Mouse (Mus musculus) CH12.LX (cell line): ENCODE data around the gene Ffar2. TPM values are rescaled to one million over a fixed set of nuclear protein-coding genes. Genes with fewer than 3 reads are reported as not detected.

Experiments
- DNase-seq: peaks from one replicate; pipeline ENCODE4 v3.0.0-alpha.2; 2013; ENCODE audit errors: extremely low read depth
- H3K27ac ChIP-seq: 2 replicates; pipeline ENCODE4 v1.5.1; 2012; ENCODE audit warnings: low read depth, mild to moderate bottlenecking, control low read depth, moderate library complexity; ENCODE audit not compliant: insufficient read depth
- H3K27me3 ChIP-seq: replicated peaks from 2 replicates; pipeline ENCODE3; 2012; ENCODE audit warnings: inconsistent platforms
- H3K36me3 ChIP-seq, 2 experiments: replicated peaks in 1 of 2; 2 replicates each; pipeline versions ENCODE3 to v1.6.1; 2012; ENCODE audit warnings: inconsistent platforms in 1 of 2, low read length in 1 of 2, mild to moderate bottlenecking in 1 of 2, mixed read lengths in 1 of 2, moderate library complexity in 1 of 2; ENCODE audit not compliant: control insufficient read depth in 1 of 2, insufficient read depth in 1 of 2
- H3K4me1 ChIP-seq, 2 experiments: 2 replicates each; pipeline ENCODE4 v1.6.1; 2012; ENCODE audit warnings: inconsistent platforms in 1 of 2, moderate library complexity in 1 of 2; ENCODE audit not compliant: insufficient read depth in 2 of 2, control insufficient read depth in 1 of 2
- H3K4me2 ChIP-seq: 2 replicates; pipeline ENCODE4 v1.6.1; 2012; ENCODE audit warnings: low read depth, mild to moderate bottlenecking, control low read depth; ENCODE audit not compliant: poor library complexity, insufficient read depth, severe bottlenecking
- H3K4me3 ChIP-seq, 3 experiments: fragments of 150-350 bp in 1 of 3; sonication (generic) in 1 of 3; replicated peaks in 1 of 3; 2 replicates each; pipeline versions ENCODE3 to v1.5.1; 2011 to 2012; ENCODE audit warnings: low read depth in 2 of 3, low read length in 2 of 3, mild to moderate bottlenecking in 2 of 3, moderate library complexity in 2 of 3, control low read depth in 1 of 3, improper control_type of control experiment in 1 of 3, inconsistent platforms in 1 of 3, mixed read lengths in 1 of 3; ENCODE audit not compliant: poor library complexity in 1 of 3
- H3K79me2 ChIP-seq: replicated peaks from 2 replicates; pipeline ENCODE4 v1.6.1; 2012; ENCODE audit warnings: mild to moderate bottlenecking, moderate library complexity; ENCODE audit not compliant: control insufficient read depth, poor library complexity, insufficient read depth, severe bottlenecking; ENCODE audit errors: extremely low read depth
- H3K9ac ChIP-seq: 2 replicates; pipeline ENCODE4 v1.6.1; 2012; ENCODE audit warnings: low read depth, mild to moderate bottlenecking, control low read depth, moderate library complexity; ENCODE audit not compliant: insufficient read depth
- H3K9me3 ChIP-seq: replicated peaks from 2 replicates; pipeline ENCODE3; 2012; ENCODE audit warnings: low read length, inconsistent platforms, mixed read lengths
- CHD1 ChIP-seq: IDR thresholded peaks from 2 replicates; pipeline ENCODE4 v1.6.1; 2012; ENCODE audit warnings: low read depth, low read length, improper control_type of control experiment, inconsistent platforms
- CHD2 ChIP-seq: IDR thresholded peaks from 2 replicates; pipeline ENCODE4 v1.6.1; 2011; ENCODE audit warnings: low read length, improper control_type of control experiment
- CTCF ChIP-seq, 2 experiments: IDR thresholded peaks in 1 of 2; conservative IDR thresholded peaks in 1 of 2; 2 replicates each; pipeline ENCODE4 v1.5.1; 2011 to 2012; ENCODE audit warnings: low read depth in 2 of 2, low read length in 2 of 2, improper control_type of control experiment in 1 of 2, inconsistent platforms in 1 of 2, mild to moderate bottlenecking in 1 of 2, moderate library complexity in 1 of 2
- ELF1 ChIP-seq: IDR thresholded peaks from 2 replicates; pipeline ENCODE4 v1.6.1; 2014; ENCODE audit warnings: low read depth, mild to moderate bottlenecking, inconsistent platforms, low read length, improper control_type of control experiment
- GABPA ChIP-seq: IDR thresholded peaks from 2 replicates; pipeline ENCODE4 v1.6.1; 2012; ENCODE audit warnings: low read depth, low read length, improper control_type of control experiment, inconsistent platforms; ENCODE audit not compliant: insufficient replicate concordance
- HCFC1 ChIP-seq: IDR thresholded peaks from 2 replicates; pipeline ENCODE4 v1.6.1; 2012; ENCODE audit warnings: low read depth, mild to moderate bottlenecking, inconsistent platforms, low read length, improper control_type of control experiment
- IRF4 ChIP-seq: IDR thresholded peaks from 2 replicates; pipeline ENCODE4 v1.6.1; 2014; ENCODE audit warnings: low read depth, mild to moderate bottlenecking, inconsistent platforms, low read length, improper control_type of control experiment
- JUN ChIP-seq: IDR thresholded peaks from 2 replicates; pipeline ENCODE4 v1.6.1; 2011; ENCODE audit warnings: low read depth, mild to moderate bottlenecking, low read length, improper control_type of control experiment, moderate library complexity; ENCODE audit not compliant: insufficient read depth
- JUND ChIP-seq: conservative IDR thresholded peaks from 2 replicates; pipeline ENCODE4 v1.6.1; 2011; ENCODE audit warnings: low read depth, low read length, improper control_type of control experiment
- MAX ChIP-seq: IDR thresholded peaks from 2 replicates; pipeline ENCODE4 v1.6.1; 2011; ENCODE audit warnings: low read length, improper control_type of control experiment
- MAZ ChIP-seq: IDR thresholded peaks from 2 replicates; pipeline ENCODE4 v1.6.1; 2012; ENCODE audit warnings: low read depth, mild to moderate bottlenecking, inconsistent platforms, low read length, improper control_type of control experiment, moderate library complexity
- POLR2A ChIP-seq: IDR thresholded peaks from 2 replicates; pipeline ENCODE4 v1.6.1; 2011; ENCODE audit warnings: low read depth, mild to moderate bottlenecking, improper control_type of control experiment, low read length
- RAD21 ChIP-seq: IDR thresholded peaks from 2 replicates; pipeline ENCODE4 v1.6.1; 2011; ENCODE audit warnings: low read depth, mild to moderate bottlenecking, low read length, improper control_type of control experiment, moderate library complexity
- SIN3A ChIP-seq: IDR thresholded peaks from 2 replicates; pipeline ENCODE4 v1.6.1; 2012; ENCODE audit warnings: low read length, improper control_type of control experiment, inconsistent platforms
- SMC3 ChIP-seq: IDR thresholded peaks from 2 replicates; pipeline ENCODE4 v1.6.1; 2011; ENCODE audit warnings: low read depth, low read length, improper control_type of control experiment
- TBP ChIP-seq: conservative IDR thresholded peaks from 2 replicates; pipeline ENCODE4 v1.6.1; 2011; ENCODE audit warnings: low read depth, low read length, improper control_type of control experiment
- TCF12 ChIP-seq: IDR thresholded peaks from 2 replicates; pipeline ENCODE4 v1.6.1; 2014; ENCODE audit warnings: low read depth, mild to moderate bottlenecking, inconsistent platforms, low read length, improper control_type of control experiment
- USF2 ChIP-seq: conservative IDR thresholded peaks from 2 replicates; pipeline ENCODE4 v1.6.1; 2011; ENCODE audit warnings: low read depth, low read length, improper control_type of control experiment
- ZC3H11A ChIP-seq: IDR thresholded peaks from 2 replicates; pipeline ENCODE4 v1.6.1; 2012; ENCODE audit warnings: low read depth, mild to moderate bottlenecking, inconsistent platforms, low read length, improper control_type of control experiment
- ZKSCAN1 ChIP-seq: IDR thresholded peaks from 2 replicates; pipeline ENCODE4 v1.6.1; 2012; ENCODE audit warnings: low read depth, inconsistent platforms, low read length, improper control_type of control experiment, borderline replicate concordance
- ZNF384 ChIP-seq: IDR thresholded peaks from 2 replicates; pipeline ENCODE4 v1.6.1; 2012; ENCODE audit warnings: low read depth, low read length, improper control_type of control experiment, inconsistent platforms
- dilution Hi-C: fragments of 300-500 bp; cut with MboI; formaldehyde crosslinking; loops from 2 replicates; pipeline ENCODE4 v1.14.3; 2020; ENCODE audit warnings: low sequenced_read_pairs; ENCODE audit not compliant: extremely low pct_unique_long_range_greater_than_20kb, extremely low pct_ligation_motif_present
- in situ Hi-C: fragments of 300-500 bp; cut with MboI; formaldehyde crosslinking; loops from 3 replicates; pipeline ENCODE4 v1.14.3; 2019; ENCODE audit warnings: low sequenced_read_pairs, low pct_ligation_motif_present, low pct_unique_long_range_greater_than_20kb, mixed read lengths
- polyA plus RNA-seq: library from polyadenylated mRNA; unstranded; fragments of >175 nt; gene quantifications from 2 replicates; pipeline ENCODE4 v1.2.1, GENCODE M21; 2012; ENCODE audit warnings: low read depth; ENCODE audit not compliant: insufficient read length
- total RNA-seq, 2 experiments: library from RNA; depleted of rRNA; stranded (reverse); fragments of 300-350 nt in 1 of 2; fragments of >200 nt in 1 of 2; gene quantifications; 2 replicates each; pipeline ENCODE4 v1.2.3; 2012 to 2014

Gene Ffar2
- total and polyA plus RNA-seq, 3 experiments = 0.08 to 0.51 TPM; not detected in 1

- no peak for DNase-seq
- Histone ChIP-seq H3K79me2 (no peaks in the 10 kb centered on the region), H3K4me3 (no peak overlapping the region), H3K9me3 (peaks cover 7% of the 10 kb centered on the region), H3K27ac (no peak overlapping the region), H3K36me3 (no peaks in the 10 kb centered on the region), H3K4me1 (peaks cover 0 to 6% of the 10 kb centered on the region in 2 experiments; a peak in 2 of 4 replicates), H3K27me3 (no peaks in the 10 kb centered on the region), H3K9ac (no peak overlapping the region), H3K4me2 (no peak overlapping the region)
- dilution Hi-C loops (no loop called here), in situ Hi-C loops (no loop called here)
- TF ChIP-seq MAZ (no peak), ZKSCAN1 (no peak)
These were observed 11.2 kb downstream of the Ffar2 start for GRCm38 (mm10) chr7:30812291-30812807.

GRCm38 (mm10) chr7:30811757-30812290 lies 11.8 kb downstream of the Ffar2 start:
- no peak overlapping the region for H3K27ac ChIP-seq
- no peak for DNase-seq

GRCm38 (mm10) chr7:30810319-30810718 lies 13.3 kb downstream of the Ffar2 start:
- Histone ChIP-seq H3K4me1 (peaks cover 0 to 11% of the 10 kb centered on the region in 2 experiments; a peak in 2 of 4 replicates), H3K79me2 (no peaks in the 10 kb centered on the region), H3K27ac (no peak overlapping the region), H3K27me3 (no peaks in the 10 kb centered on the region), H3K9ac (no peak overlapping the region), H3K4me2 (no peak overlapping the region), H3K9me3 (peaks cover 7% of the 10 kb centered on the region), H3K4me3 (no peak overlapping the region), H3K36me3 (no peaks in the 10 kb centered on the region)
- TF ChIP-seq SMC3 = peak; percentile 51
- no peak for TF ChIP-seq USF2
- TF ChIP-seq RAD21 = peak; percentile 52
- TF ChIP-seq CTCF (conservative IDR thresholded peaks at IDR 0.05 in 1 of 2, IDR thresholded peaks at IDR 0.05 in 1 of 2; ENCODE audit: low read depth in 2 of 2, low read length in 2 of 2) = peak; percentile 26 to 51; a peak in 3 of 4 replicates
- dilution Hi-C loops = no loop called here
- DNase-seq = peak; percentile 17
- in situ Hi-C loops = no loop called here

More at GRCm38 (mm10) chr7:30811757-30812290, 11.8 kb downstream of the Ffar2 start:
- Histone ChIP-seq H3K9me3 (peaks cover 7% of the 10 kb centered on the region), H3K4me2 (no peak overlapping the region), H3K4me1 (peaks cover 0 to 6% of the 10 kb centered on the region in 2 experiments; a peak in 2 of 4 replicates), H3K79me2 (no peaks in the 10 kb centered on the region), H3K36me3 (no peaks in the 10 kb centered on the region), H3K9ac (no peak overlapping the region), H3K27me3 (no peaks in the 10 kb centered on the region), H3K4me3 (no peak overlapping the region)
- dilution Hi-C loops (no loop called here), in situ Hi-C loops (no loop called here)
- no peak for TF ChIP-seq MAZ
- no peak for TF ChIP-seq TCF12
- TF ChIP-seq MAX = no peak
- no peak for TF ChIP-seq JUND
- TF ChIP-seq SIN3A = no peak
- no peak for TF ChIP-seq CTCF (conservative IDR thresholded peaks at IDR 0.05 in 1 of 2, IDR thresholded peaks at IDR 0.05 in 1 of 2; ENCODE audit: low read depth in 2 of 2, low read length in 2 of 2)
- TF ChIP-seq CHD1 = no peak
- no peak for TF ChIP-seq ZNF384
- TF ChIP-seq RAD21 = no peak
- no peak for TF ChIP-seq CHD2
- no peak for TF ChIP-seq ZC3H11A
- TF ChIP-seq POLR2A = no peak
- TF ChIP-seq IRF4 = no peak
- TF ChIP-seq HCFC1 = no peak
- no peak for TF ChIP-seq JUN
- TF ChIP-seq GABPA = no peak
- no peak for TF ChIP-seq TBP
- TF ChIP-seq ELF1 = no peak
